Mouse (Mus musculus): Measurements from ENCODE around the gene Sdc4.

GRCm38 (mm10) chr2:164442315-164443050 is 1.2 kb downstream of the Sdc4 start:
- TF ChIP-seq CTCF (conservative IDR thresholded peaks at IDR 0.05; ENCODE audit: low read length) (no peak), POU5F1 (IDR thresholded peaks at IDR 0.05; ENCODE audit: borderline replicate concordance, low read length) (no peak), NANOG (IDR thresholded peaks at IDR 0.05; ENCODE audit: borderline replicate concordance, low read length) (no peak)
